Mouse (Mus musculus) lung, postnatal 14 days (tissue): Measurements from ENCODE around the gene Irf2.

Source experiments
- DNase-seq: peaks from one replicate; pipeline ENCODE4 v3.0.0; 2021

Irf2 gene

GRCm38 (mm10) chr8:46811021-46811622 lies 71.6 kb downstream of the Irf2 start:
- no peak for DNase-seq

- no peak for DNase-seq
Observed at GRCm38 (mm10) chr8:46811944-46812343, 72.4 kb downstream of the Irf2 start.

GRCm38 (mm10) chr8:46812966-46813365 lies 73.4 kb downstream of the Irf2 start:
- no peak for DNase-seq

GRCm38 (mm10) chr8:46818106-46818989 lies 78.8 kb downstream of the Irf2 start:
- no peak for DNase-seq

- no peak for DNase-seq
Observed at GRCm38 (mm10) chr8:46818990-46819288, 79.4 kb downstream of the Irf2 start.

GRCm38 (mm10) chr8:46828734-46829413 lies 89.3 kb downstream of the Irf2 start:
- DNase-seq = no peak

GRCm38 (mm10) chr8:46829414-46830111 lies 90.0 kb downstream of the Irf2 start:
- DNase-seq = no peak

GRCm38 (mm10) chr8:46830112-46830855 lies 90.8 kb downstream of the Irf2 start:
- no peak for DNase-seq

GRCm38 (mm10) chr8:46831916-46832315 lies 92.4 kb downstream of the Irf2 start:
- DNase-seq = no peak

- DNase-seq = no peak
Observed at GRCm38 (mm10) chr8:46832399-46832798, 92.9 kb downstream of the Irf2 start.

- DNase-seq = no peak
Observed at GRCm38 (mm10) chr8:46833763-46834162, 94.2 kb downstream of the Irf2 start.

GRCm38 (mm10) chr8:46834440-46834839 lies 94.9 kb downstream of the Irf2 start:
- DNase-seq = no peak

GRCm38 (mm10) chr8:46836011-46836652 lies 96.6 kb downstream of the Irf2 start:
- DNase-seq = no peak

- no peak for DNase-seq
Observed at GRCm38 (mm10) chr8:46836949-46837348, 97.4 kb downstream of the Irf2 start.

GRCm38 (mm10) chr8:46838052-46838451 lies 98.5 kb downstream of the Irf2 start:
- DNase-seq = no peak

- no peak for DNase-seq
Observed at GRCm38 (mm10) chr8:46840390-46840789, 100.9 kb downstream of the Irf2 start.

- no peak for DNase-seq
Observed at GRCm38 (mm10) chr8:46840791-46841190, 101.3 kb downstream of the Irf2 start.

- DNase-seq = peak; percentile 79
Observed at GRCm38 (mm10) chr8:46842676-46843181, 103.2 kb downstream of the Irf2 start.

GRCm38 (mm10) chr8:46843855-46844254 lies 104.3 kb downstream of the Irf2 start:
- DNase-seq = no peak

- DNase-seq = no peak
Observed at GRCm38 (mm10) chr8:46844371-46844973, 104.9 kb downstream of the Irf2 start.
